Comparison of ENCODE assay signal across 29 mouse cellular contexts in the genomic region with DNA sequence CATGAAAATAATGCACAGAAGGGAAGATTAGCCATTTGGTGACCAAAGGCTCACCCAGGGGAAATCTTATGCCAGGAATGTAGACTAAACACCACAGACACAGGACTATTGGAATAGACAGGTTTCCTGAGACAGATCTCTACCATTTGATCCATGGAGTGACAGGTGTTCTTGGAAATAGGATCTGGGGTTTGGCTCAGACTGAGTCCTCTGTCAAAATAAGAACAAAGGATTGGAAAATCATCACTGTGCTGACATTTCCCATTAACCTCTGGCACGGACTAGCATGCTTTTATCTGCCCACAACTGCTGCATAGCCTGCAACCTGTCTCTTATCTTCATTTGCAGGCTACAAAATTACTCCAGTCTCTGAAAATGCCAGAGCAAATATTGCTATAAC. TPM values are rescaled to one million over a fixed set of nuclear protein-coding genes. Genes with fewer than 3 reads are reported as not detected.
A peak's percentile ranks its signal among the peaks of the same experiment; 100 is the strongest.
DNase-seq lines count a peak whose midpoint lies in the region; ATAC-seq and TF ChIP-seq lines count a peak whose summit lies in the region.
"Had no signal": no experiment of that assay in that cellular context is flagged by ENCODE, and none has a peak within 500 bp of the region (broad histone marks: within the 10 kb centered on the region; RNA-seq: fewer than 3 reads in every experiment).

No protein-coding gene starts in this region.

- ATAC-seq in hindbrain, postnatal 0 days = no peak
- ATAC-seq in limb, embryonic 14.5 days (ENCODE audit: low FRiP score, low read depth) = peak; percentile 63
- ATAC-seq: CD4-positive, CD25-positive, alpha-beta regulatory T cell, adult 4 months; forebrain, embryonic 13.5 days; forebrain, embryonic 16.5 days; intestine, embryonic 15.5 days had no signal

- H3K4me3 ChIP-seq in hindbrain, postnatal 0 days (ENCODE audit: low read length) = no peak overlapping the region
- no peak overlapping the region for H3K4me3 ChIP-seq in hindbrain, embryonic 10.5 days
- H3K4me3 ChIP-seq in C2C12 (ENCODE audit: insufficient read depth, poor library complexity, severe bottlenecking) = no peak overlapping the region
- H3K4me3 ChIP-seq in limb, embryonic 14.5 days (replicated peaks; ENCODE audit: low read length) = no peak overlapping the region
- H3K4me3 ChIP-seq: embryonic facial prominence, embryonic 13.5 days; forebrain, embryonic 10.5 days; forebrain, embryonic 13.5 days; heart, adult 2 months; heart, embryonic 10.5 days; heart, embryonic 13.5 days; hindbrain, embryonic 12.5 days; hindbrain, embryonic 15.5 days; intestine, embryonic 15.5 days had no signal

- no peak overlapping the region for H3ac ChIP-seq in C2C12 (ENCODE audit: control insufficient read depth, insufficient read length, low read depth)

- no peaks in the 10 kb centered on the region for H3K36me3 ChIP-seq in hindbrain, postnatal 0 days (ENCODE audit: insufficient read depth, low read length)
- no peaks in the 10 kb centered on the region for H3K36me3 ChIP-seq in hindbrain, embryonic 10.5 days
- no peaks in the 10 kb centered on the region for H3K36me3 ChIP-seq in C2C12 (ENCODE audit: control insufficient read depth, insufficient read depth)
- no peaks in the 10 kb centered on the region for H3K36me3 ChIP-seq in limb, embryonic 14.5 days (ENCODE audit: control insufficient read depth, insufficient read depth, low read length)
- H3K36me3 ChIP-seq: embryonic facial prominence, embryonic 13.5 days; forebrain, embryonic 10.5 days; heart, embryonic 10.5 days; heart, embryonic 13.5 days; hindbrain, embryonic 12.5 days; hindbrain, embryonic 15.5 days; intestine, embryonic 15.5 days had no signal

- no peak for TF ChIP-seq CTCF in hindbrain, postnatal 0 days (IDR thresholded peaks at IDR 0.05; ENCODE audit: low read depth)
- no peak for TF ChIP-seq CTCF in C2C12 (IDR thresholded peaks at IDR 0.05; ENCODE audit: control insufficient read depth, insufficient read depth, insufficient read length)

- H3K79me2 ChIP-seq in C2C12 (ENCODE audit: control insufficient read depth, insufficient read depth) = no peaks in the 10 kb centered on the region

- H3K27ac ChIP-seq in hindbrain, postnatal 0 days = no peak overlapping the region
- no peak overlapping the region for H3K27ac ChIP-seq in hindbrain, embryonic 10.5 days
- no peak overlapping the region for H3K27ac ChIP-seq in limb, embryonic 14.5 days (replicated peaks; ENCODE audit: low read depth, low read length)
- H3K27ac ChIP-seq: embryonic facial prominence, embryonic 13.5 days; forebrain, embryonic 10.5 days; forebrain, embryonic 13.5 days; heart, adult 2 months; heart, embryonic 10.5 days; heart, embryonic 13.5 days; hindbrain, embryonic 12.5 days; hindbrain, embryonic 15.5 days; intestine, embryonic 15.5 days had no signal

- H3K4me1 ChIP-seq in hindbrain, postnatal 0 days (ENCODE audit: insufficient read depth, low read length) = no peaks in the 10 kb centered on the region
- H3K4me1 ChIP-seq in hindbrain, embryonic 10.5 days (replicated peaks) = peaks cover 8% of the 10 kb centered on the region; the same call in 1 of the 2 replicates
- H3K4me1 ChIP-seq in limb, embryonic 14.5 days (ENCODE audit: control insufficient read depth, insufficient read depth, low read length) = no peaks in the 10 kb centered on the region
- H3K4me1 ChIP-seq: embryonic facial prominence, embryonic 13.5 days; forebrain, embryonic 13.5 days; heart, embryonic 10.5 days; heart, embryonic 13.5 days; hindbrain, embryonic 12.5 days; hindbrain, embryonic 15.5 days; intestine, embryonic 15.5 days had no signal

- WGBS in hindbrain, postnatal 0 days = 44% methylated on average over 1 of the region's 1 CpGs
- WGBS in hindbrain, embryonic 10.5 days = 70% methylated on average over 1 of the region's 1 CpGs
- 35% methylated on average over 1 of the region's 1 CpGs for WGBS in limb, embryonic 14.5 days

- H3K9me3 ChIP-seq in hindbrain, postnatal 0 days (ENCODE audit: low read length) = no peaks in the 10 kb centered on the region
- no peaks in the 10 kb centered on the region for H3K9me3 ChIP-seq in hindbrain, embryonic 10.5 days
- H3K9me3 ChIP-seq in limb, embryonic 14.5 days (ENCODE audit: control insufficient read depth, low read length) = no peaks in the 10 kb centered on the region
- H3K9me3 ChIP-seq: embryonic facial prominence, embryonic 13.5 days; forebrain, embryonic 10.5 days; forebrain, embryonic 13.5 days; heart, embryonic 10.5 days; heart, embryonic 13.5 days; hindbrain, embryonic 12.5 days; hindbrain, embryonic 15.5 days; intestine, embryonic 15.5 days had no signal

- no peaks in the 10 kb centered on the region for H3K27me3 ChIP-seq in hindbrain, postnatal 0 days (ENCODE audit: insufficient read depth, low read length)
- H3K27me3 ChIP-seq in hindbrain, embryonic 10.5 days (ENCODE audit: insufficient read depth, poor library complexity, severe bottlenecking) = no peaks in the 10 kb centered on the region
- no peaks in the 10 kb centered on the region for H3K27me3 ChIP-seq in C2C12 (ENCODE audit: control insufficient read depth, insufficient read depth, insufficient read length)
- H3K27me3 ChIP-seq in limb, embryonic 14.5 days (ENCODE audit: control insufficient read depth, insufficient read depth, low read length) = no peaks in the 10 kb centered on the region
- H3K27me3 ChIP-seq: embryonic facial prominence, embryonic 13.5 days; forebrain, embryonic 13.5 days; heart, embryonic 13.5 days; hindbrain, embryonic 12.5 days; hindbrain, embryonic 15.5 days; intestine, embryonic 15.5 days had no signal

- no peak overlapping the region for H3K4me2 ChIP-seq in hindbrain, postnatal 0 days (ENCODE audit: low read depth, low read length)
- no peak overlapping the region for H3K4me2 ChIP-seq in limb, embryonic 14.5 days (replicated peaks; ENCODE audit: low read depth, low read length, severe bottlenecking)
- H3K4me2 ChIP-seq: embryonic facial prominence, embryonic 13.5 days; forebrain, embryonic 13.5 days; heart, embryonic 13.5 days; hindbrain, embryonic 12.5 days; hindbrain, embryonic 15.5 days; intestine, embryonic 15.5 days had no signal

- no peak overlapping the region for H3K9ac ChIP-seq in hindbrain, postnatal 0 days (replicated peaks; ENCODE audit: low read length)
- H3K9ac ChIP-seq in limb, embryonic 14.5 days (ENCODE audit: low read depth, low read length, severe bottlenecking) = no peak overlapping the region
- H3K9ac ChIP-seq: embryonic facial prominence, embryonic 13.5 days; forebrain, embryonic 13.5 days; heart, embryonic 13.5 days; hindbrain, embryonic 12.5 days; hindbrain, embryonic 15.5 days; intestine, embryonic 15.5 days had no signal

- DNase-seq in hindbrain, postnatal 0 days (ENCODE audit: low spot score) = peak; percentile 2
- DNase-seq in hindbrain, embryonic 10.5 days (ENCODE audit: low spot score) = no peak
- DNase-seq in limb, embryonic 14.5 days (ENCODE audit: low spot score) = peak; percentile 13
- DNase-seq in urinary bladder, postnatal 10 days (ENCODE audit: low spot score) = no peak
- no peak for DNase-seq in embryo, embryonic 10 days (ENCODE audit: low spot score)
- DNase-seq: adrenal gland, adult 2 months; adrenal gland, postnatal 14 days; B cell, adult 2 months; cerebellum, adult 18-20 months; cerebellum, adult 9-10 months; cerebellum, postnatal 14 days; gastrocnemius, postnatal 10 days; gastrocnemius, postnatal 36 days; heart, adult 2 months; heart, postnatal 14 days; heart, postnatal 4 days had no signal

- no peaks in the 10 kb centered on the region for H3K79me3 ChIP-seq in C2C12 (ENCODE audit: low read depth)

- TF ChIP-seq POLR2A in limb, embryonic 14.5 days (IDR thresholded peaks at IDR 0.05; ENCODE audit: borderline replicate concordance, extremely low read depth, insufficient read depth, insufficient read length) = no peak

TF ChIP-seq in C2C12, 6 proteins besides CTCF, POLR2A, EP300 and RAD21:
- TF ChIP-seq MYOG (IDR thresholded peaks at IDR 0.05; ENCODE audit: control insufficient read depth, extremely low read depth, insufficient read length) = no peak
- TF ChIP-seq MYOD1 (IDR thresholded peaks at IDR 0.05; ENCODE audit: control insufficient read depth, insufficient read length, low read depth) = peak; percentile 81

RNA-seq across cellular contexts. Expression of a gene that starts 35.1 kb away (rescaled TPM):
- total RNA-seq in hindbrain, postnatal 0 days (2014; rRNA removed) = 71.2 and 73.5 TPM in 2 replicates
- polyA plus RNA-seq in hindbrain, postnatal 0 days (2015; fragmentation: Nextera tagmentation; extraction: Ambion mirVana) = 58.1 and 60.2 TPM in 2 replicates
- polyA plus RNA-seq in hindbrain, embryonic 10.5 days (2016; fragmentation: Nextera tagmentation; extraction: Ambion mirVana) = 94.0 and 125 TPM in 2 replicates
- 6.1 TPM for polyA plus RNA-seq in C2C12 (2012; fragmentation: generic; extraction: Trizol)
- polyA plus RNA-seq in limb, embryonic 14.5 days (2012; rRNA removed) = 49.5 and 52.7 TPM in 2 replicates
- 61.3 and 65.0 TPM in 2 replicates for polyA plus RNA-seq in limb, embryonic 14.5 days (2014; fragmentation: Nextera tagmentation; extraction: Ambion mirVana)
- total RNA-seq: granulocyte monocyte progenitor cell, adult 5-6 weeks; MEL had no signal
- polyA plus RNA-seq: CD4-positive, CD25-positive, alpha-beta regulatory T cell, adult 4 months had no signal

Comparison
In these comparisons a context has a peak if more than half of its experiments do, and no peak if none do; other contexts are left out.
1. DNase-seq: peak in hindbrain, postnatal 0 days (single experiment) and limb, embryonic 14.5 days (single experiment); none in hindbrain, embryonic 10.5 days (single experiment), urinary bladder, postnatal 10 days (single experiment) and embryo, embryonic 10 days (single experiment).